Mouse (Mus musculus) intestine, embryonic 15.5 days (tissue): ENCODE measurements around the gene Snrpc. TPM values are rescaled to one million over a fixed set of nuclear protein-coding genes. Genes with fewer than 3 reads are reported as not detected.

ENCODE experiments used
- ATAC-seq: fragments of 200-750 bp; cut with Nextera tagmentation; 2 replicates; pipeline ENCODE4 v1.8.0; 2017; ENCODE audit warnings: moderate TSS enrichment, moderate library complexity
- H3K27ac ChIP-seq: fragments of 300-500 bp; sonication (generic); 2 replicates; pipeline ENCODE4 v1.5.1; 2015; ENCODE audit warnings: mild to moderate bottlenecking, inconsistent platforms
- H3K27me3 ChIP-seq: fragments of 300-500 bp; sonication (generic); replicated peaks from 2 replicates; pipeline ENCODE4 v1.6.1; 2015; ENCODE audit warnings: inconsistent platforms
- H3K36me3 ChIP-seq: fragments of 300-500 bp; sonication (generic); 2 replicates; pipeline ENCODE4 v1.6.1; 2015; ENCODE audit warnings: inconsistent platforms
- H3K4me1 ChIP-seq: fragments of 300-500 bp; sonication (generic); replicated peaks from 2 replicates; pipeline ENCODE4 v1.6.1; 2015; ENCODE audit warnings: inconsistent platforms
- H3K4me2 ChIP-seq: fragments of 300-500 bp; sonication (generic); replicated peaks from 2 replicates; pipeline ENCODE4 v1.6.1; 2015; ENCODE audit warnings: mild to moderate bottlenecking, inconsistent platforms
- H3K4me3 ChIP-seq: fragments of 300-500 bp; sonication (generic); replicated peaks from 2 replicates; pipeline ENCODE4 v1.5.1; 2015; ENCODE audit warnings: inconsistent platforms
- H3K9ac ChIP-seq: fragments of 300-500 bp; sonication (generic); 2 replicates; pipeline ENCODE4 v1.6.1; 2015; ENCODE audit warnings: inconsistent platforms
- H3K9me3 ChIP-seq: fragments of 300-500 bp; sonication (generic); 2 replicates; pipeline ENCODE4 v1.6.1; 2016; ENCODE audit warnings: inconsistent platforms
- WGBS: fragments of 180-500 bp; shearing (Covaris S2); methylation state at CpG from one replicate; pipeline ENCODE4 v1.1.7; 2015; 5-methylcytosine and 5-hydroxymethylcytosine counted together
- polyA plus RNA-seq: library from polyadenylated mRNA; unstranded; fragments of >200 nt; fragmentation: Nextera tagmentation; extraction: Ambion mirVana; gene quantifications from 2 replicates; pipeline ENCODE4 v1.2.1, GENCODE M21; 2015

The Snrpc gene
- polyA plus RNA-seq, 1 experiment from 2014 or later = 266 TPM

DNA sequence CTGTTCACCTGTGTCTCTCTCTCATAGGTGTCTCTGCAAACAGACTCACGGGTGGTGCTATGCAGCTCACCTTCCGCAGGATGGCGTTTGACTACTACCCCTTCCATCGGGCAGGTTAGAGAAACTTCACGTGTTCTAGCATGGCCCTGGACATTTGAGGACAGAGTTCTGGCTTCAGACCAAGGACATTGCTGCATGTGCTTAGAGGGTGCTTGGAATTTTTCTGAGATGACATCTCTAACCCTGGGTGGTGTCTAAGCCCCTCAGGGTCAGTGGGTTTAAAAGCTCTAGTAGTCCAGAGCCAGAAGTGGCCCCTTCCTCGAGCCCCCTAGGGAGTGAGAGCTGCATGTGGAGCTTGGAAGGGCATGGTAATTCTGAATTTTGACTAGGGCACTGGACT lies 46.0 kb downstream of the Snrpc start:
- no peak overlapping the region for H3K4me2 ChIP-seq
- H3K4me3 ChIP-seq = no peak overlapping the region
- H3K27me3 ChIP-seq = no peaks in the 10 kb centered on the region
- no peaks in the 10 kb centered on the region for H3K9me3 ChIP-seq
- no peak overlapping the region for H3K27ac ChIP-seq
- H3K4me1 ChIP-seq = no peaks in the 10 kb centered on the region
- no peak for ATAC-seq
- WGBS = 93% methylated on average over 6 of the region's 6 CpGs
- H3K36me3 ChIP-seq = peaks cover 45% of the 10 kb centered on the region
- H3K9ac ChIP-seq = no peak overlapping the region

DNA sequence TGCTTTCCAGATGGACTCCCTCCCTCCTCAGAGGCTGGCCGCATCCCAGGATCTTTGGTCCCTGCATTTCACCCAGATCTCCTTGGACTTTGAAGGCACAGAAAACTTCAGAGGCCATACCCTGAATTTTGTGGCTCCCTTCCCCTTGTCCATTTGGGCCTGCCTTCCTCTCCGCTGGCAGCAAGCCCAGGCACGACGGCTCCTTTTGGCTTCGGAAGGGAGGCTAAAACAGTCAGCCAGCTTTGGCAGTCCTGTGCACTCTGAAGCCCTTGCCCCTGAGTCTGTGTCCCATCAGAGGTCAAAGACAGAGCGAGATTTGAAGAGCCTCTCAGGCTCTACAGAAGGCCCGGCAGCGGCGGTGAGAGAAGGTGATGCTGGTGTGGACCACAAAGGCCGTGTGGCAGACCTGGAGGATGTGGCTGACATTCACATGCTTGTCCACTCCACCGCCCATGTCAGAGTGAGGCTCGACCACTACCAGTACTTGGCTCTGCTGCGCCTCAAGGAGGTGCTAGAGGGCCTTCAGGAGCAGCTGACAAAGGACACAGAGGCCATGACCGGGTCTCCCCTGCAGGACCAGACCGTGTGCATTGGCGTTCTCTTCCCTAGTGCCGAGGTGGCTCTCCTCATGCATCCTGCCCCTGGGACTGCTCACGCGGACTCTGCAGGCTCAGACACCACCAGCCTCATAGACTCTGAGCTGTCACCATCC lies 48.7 kb downstream of the Snrpc start:
- no peak for ATAC-seq
- Histone ChIP-seq H3K9me3 (no peaks in the 10 kb centered on the region), H3K4me2 (no peak overlapping the region), H3K27ac (no peak overlapping the region), H3K9ac (no peak overlapping the region), H3K36me3 (peaks cover 39% of the 10 kb centered on the region), H3K4me1 (no peaks in the 10 kb centered on the region), H3K27me3 (no peaks in the 10 kb centered on the region), H3K4me3 (no peak overlapping the region)
- 77% methylated on average over 19 of the region's 19 CpGs for whole genome bisulfite sequencing

Other genes starting within 250 kb of the Snrpc start
- gene Nudt3, start 214.7 kb upstream of the Snrpc start, polyA plus RNA-seq = 71.2 and 71.7 TPM in 2 replicates
- not detected in 2 replicates for gene RPS10-NUDT3, start 202.9 kb upstream of the Snrpc start, polyA plus RNA-seq
- 973 and 1,022 TPM in 2 replicates for gene Rps10, start 201.5 kb upstream of the Snrpc start, polyA plus RNA-seq
- 2.6 and 2.7 TPM in 2 replicates for gene Pacsin1, start 182.6 kb upstream of the Snrpc start, polyA plus RNA-seq
- gene Spdef, start 109.2 kb upstream of the Snrpc start, polyA plus RNA-seq = 14.1 and 17.1 TPM in 2 replicates
- 19.0 and 22.1 TPM in 2 replicates for gene D17Wsu92e, start 17.5 kb upstream of the Snrpc start, polyA plus RNA-seq
- 3.9 and 4.1 TPM in 2 replicates for gene Uhrf1bp1, start 18.3 kb downstream of the Snrpc start, polyA plus RNA-seq
- gene Anks1, start 71.2 kb downstream of the Snrpc start, polyA plus RNA-seq = 12.5 and 13.3 TPM in 2 replicates
- 54.0 and 54.4 TPM in 2 replicates for gene Taf11, start 71.7 kb downstream of the Snrpc start, polyA plus RNA-seq
- gene Tcp11, start 242.5 kb downstream of the Snrpc start, polyA plus RNA-seq = 1.2 and 1.6 TPM in 2 replicates